In genomic region chr11:61760518-61760917, GRCm38 (mm10) we compare ENCODE assay signal across 1 mouse cellular context.
TF ChIP-seq lines count a peak whose summit lies in the region.

No protein-coding gene starts in this region.

TF ChIP-seq in CH12.LX, 34 proteins besides CTCF, POLR2A, EP300 and RAD21 (continued from another document):
- no peak for TF ChIP-seq GABPA (IDR thresholded peaks at IDR 0.05; ENCODE audit: insufficient replicate concordance, low read depth, low read length)
- peak; percentile 88 for TF ChIP-seq USF2 (conservative IDR thresholded peaks at IDR 0.05; ENCODE audit: low read depth, low read length)
- peak; percentile 75 for TF ChIP-seq BHLHE40 (IDR thresholded peaks at IDR 0.05; ENCODE audit: low read depth, low read length)
- no peak for TF ChIP-seq ZC3H11A (IDR thresholded peaks at IDR 0.05; ENCODE audit: low read depth, low read length)
- TF ChIP-seq MXI1 (IDR thresholded peaks at IDR 0.05; ENCODE audit: low read depth, low read length) = peak; percentile 92
- TF ChIP-seq MAX (IDR thresholded peaks at IDR 0.05; ENCODE audit: low read length) = peak; percentile 94
TF ChIP-seq in CH12.LX: peak in this region for 8.
